Mouse (Mus musculus) megakaryocyte-erythroid progenitor cell, adult 5-6 weeks (primary cell): ENCODE data around the gene Gm10197. TPM values are rescaled to one million over a fixed set of nuclear protein-coding genes. Genes with fewer than 3 reads are reported as not detected.
"Not testable (repeated sequence)": the region's sequence is repeated elsewhere in the genome, so short reads cannot be mapped to it uniquely, and the experiment has no call there.

Experiments used
- ATAC-seq: replicated peaks from 2 replicates; pipeline ENCODE4 v1.8.0; 2016; ENCODE audit warnings: mild to moderate bottlenecking, inconsistent platforms; ENCODE audit not compliant: severe bottlenecking, poor library complexity, low FRiP score, low TSS enrichment
- total RNA-seq, 2 experiments: library from RNA; stranded (forward) in 1 of 2; stranded (reverse) in 1 of 2; fragments of 200-1000, 215-1000 nt in 1 of 2; fragments of >200 nt in 1 of 2; fragmentation: Nextera tagmentation in 1 of 2; gene quantifications; 2 replicates each; pipeline ENCODE4 v1.2.3; 2014 to 2017

Gm10197 gene
- total RNA-seq, 2 experiments from 2014 or later, result not detected

DNA sequence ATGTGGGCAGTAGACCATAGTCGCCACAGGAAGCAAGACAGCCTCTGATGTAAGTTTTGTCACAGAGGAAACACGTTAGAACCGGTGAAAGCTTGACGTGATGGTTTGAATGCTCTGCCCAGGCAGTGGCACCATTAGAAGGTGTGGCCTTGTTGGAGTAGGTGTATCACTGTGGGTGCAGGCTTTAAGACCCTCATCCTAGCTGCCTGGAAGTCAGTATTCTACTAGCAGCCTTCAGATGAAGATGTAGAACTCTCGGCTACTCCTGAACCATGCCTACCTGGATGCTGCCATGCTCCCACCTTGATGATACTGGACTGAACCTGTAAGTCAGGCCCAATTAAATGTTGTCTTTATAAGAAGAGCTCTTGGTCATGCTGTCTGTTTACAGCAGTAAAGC is 24.2 kb upstream of the Gm10197 start:
- ATAC-seq, result not testable (repeated sequence)

DNA sequence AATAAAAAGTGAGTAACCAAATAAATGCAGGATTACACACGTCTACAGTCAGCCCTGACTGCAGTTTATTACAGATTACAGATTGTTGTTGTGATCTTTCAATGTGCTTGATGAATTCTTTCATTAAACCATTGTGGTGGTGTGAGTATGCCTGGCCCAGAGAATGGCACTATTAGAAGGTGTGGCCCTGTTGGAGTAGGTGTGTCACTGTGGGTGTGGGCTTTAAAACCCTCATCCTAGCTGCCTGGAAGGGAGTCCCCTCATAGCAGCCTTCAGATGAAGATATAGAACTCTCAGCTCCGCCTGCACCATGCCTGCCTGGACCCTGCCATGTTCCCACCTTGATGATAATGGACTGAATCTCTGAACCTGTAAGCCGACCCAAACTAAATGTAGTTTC is 23.4 kb upstream of the Gm10197 start:
- not testable (repeated sequence) for ATAC-seq

- no peak for ATAC-seq
Observed at GRCm38 (mm10) chr19:53394552-53394951, 23.0 kb upstream of the Gm10197 start.

DNA sequence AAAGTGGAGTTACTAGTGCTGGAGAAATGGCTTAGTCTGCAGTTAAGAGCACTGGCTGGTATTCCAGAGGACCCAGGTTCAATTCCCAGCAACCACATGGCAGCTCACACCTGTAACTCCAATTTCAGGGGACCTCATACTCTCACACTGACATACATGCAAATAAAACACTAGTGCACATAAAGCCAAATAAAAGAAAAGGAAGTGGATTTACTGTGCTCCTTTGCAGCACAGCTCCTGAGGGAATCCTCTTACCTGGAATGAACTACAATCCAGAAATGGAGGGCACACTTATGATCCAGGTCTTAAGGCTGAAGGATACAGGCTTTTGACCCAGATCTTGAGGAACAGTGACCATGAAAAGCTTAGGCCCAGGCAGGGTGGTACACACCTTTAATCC is 22.1 kb upstream of the Gm10197 start:
- ATAC-seq, result no peak

- ATAC-seq, result no peak
Observed at GRCm38 (mm10) chr19:53392781-53393343, 21.3 kb upstream of the Gm10197 start.

GRCm38 (mm10) chr19:53391787-53392186 is 20.2 kb upstream of the Gm10197 start:
- ATAC-seq, result no peak

DNA sequence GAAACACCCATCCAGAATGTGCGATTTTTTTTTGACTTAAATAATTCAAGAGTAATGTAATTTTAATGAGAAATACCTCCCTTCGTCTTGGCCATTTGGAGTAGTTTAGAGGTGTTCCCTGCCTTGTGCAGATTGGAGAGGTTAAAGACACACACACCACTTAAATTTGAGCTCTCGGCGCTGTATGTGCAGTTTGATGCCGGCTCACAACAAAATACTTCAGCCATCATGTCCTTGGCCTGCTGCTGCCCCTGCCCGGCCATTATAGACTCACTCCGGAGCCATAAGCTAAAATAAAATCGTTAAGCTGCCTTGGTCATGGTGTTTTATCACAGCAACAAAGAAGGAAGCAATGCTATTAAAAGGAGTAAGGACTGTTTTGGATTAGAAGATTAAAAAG is 19.8 kb upstream of the Gm10197 start:
- no peak for ATAC-seq

DNA sequence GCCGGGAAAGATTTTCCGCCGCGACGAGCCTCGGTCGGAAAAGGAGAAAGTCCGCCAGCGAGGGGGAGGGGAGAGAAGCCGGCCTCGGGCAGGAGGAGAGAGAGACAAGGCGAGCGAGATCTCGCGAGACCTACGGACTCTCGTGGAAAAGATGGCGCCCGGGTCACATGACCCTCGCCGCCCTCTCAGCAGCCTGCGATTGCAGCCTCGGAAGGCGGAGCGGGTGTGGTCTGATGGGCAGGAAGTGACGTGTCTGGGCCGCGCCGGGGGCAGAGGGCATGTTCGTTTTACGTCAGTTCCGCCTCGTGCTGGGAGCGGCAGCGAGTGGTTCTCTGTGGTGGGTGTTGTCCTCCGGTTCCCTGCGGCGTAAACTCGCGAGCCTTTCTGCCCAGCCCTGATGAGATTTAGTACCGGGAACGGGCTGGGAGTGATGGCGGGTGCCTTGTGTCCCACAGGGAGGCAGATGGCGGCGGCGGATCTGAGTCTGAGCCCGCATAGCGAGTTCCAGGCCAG is 19.0 kb upstream of the Gm10197 start, which contains the start of gene Smndc1:
TSS of gene Smndc1 (minus strand) at position 84 of the 513 bp plus-strand sequence.
- ATAC-seq, result peak; percentile 98

GRCm38 (mm10) chr19:53389851-53390431 is 18.4 kb upstream of the Gm10197 start:
- ATAC-seq, result peak; percentile 25

- no peak for ATAC-seq
Observed at GRCm38 (mm10) chr19:53389417-53389816, 17.9 kb upstream of the Gm10197 start.

DNA sequence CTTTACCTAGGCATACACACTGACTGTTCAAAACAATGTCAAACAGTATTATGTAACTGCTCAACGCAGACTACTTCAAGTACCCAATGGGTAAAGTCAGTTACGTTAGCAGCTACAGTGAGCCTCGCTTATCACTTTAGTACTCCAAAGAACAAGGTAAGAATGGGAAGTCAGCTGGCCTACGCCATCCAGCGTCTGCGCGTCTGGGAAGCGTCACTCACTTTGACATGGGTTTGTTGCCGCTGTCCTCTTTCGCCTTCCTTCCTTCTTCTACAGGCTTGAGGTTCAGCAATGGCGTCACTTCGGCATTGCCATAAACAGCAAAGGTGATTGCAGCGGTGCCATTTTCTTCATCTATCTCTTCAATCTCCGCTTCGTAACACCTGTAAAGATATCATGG is 11.8 kb upstream of the Gm10197 start:
- no peak for ATAC-seq

DNA sequence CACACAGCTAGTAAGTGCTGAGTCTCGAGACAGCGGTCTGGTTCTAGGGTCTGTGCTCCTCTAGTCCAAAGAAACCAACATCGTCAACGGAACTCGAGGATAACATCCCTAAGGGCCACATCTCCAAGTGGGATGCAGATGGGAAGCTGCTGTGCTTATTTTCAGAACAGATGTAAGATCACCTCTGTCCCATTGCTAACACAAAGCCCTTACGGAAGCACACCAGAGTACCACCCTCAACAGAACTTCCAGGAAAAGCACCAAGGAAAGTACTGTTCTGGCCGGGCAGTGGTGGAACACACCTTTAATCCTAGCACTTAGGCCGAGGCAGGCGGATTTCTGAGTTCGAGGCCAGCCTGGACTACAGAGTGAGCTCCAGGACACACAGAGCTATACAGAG is 6.9 kb upstream of the Gm10197 start:
- no peak for ATAC-seq

GRCm38 (mm10) chr19:53377652-53378051 is 6.1 kb upstream of the Gm10197 start:
- no peak for ATAC-seq

GRCm38 (mm10) chr19:53375816-53376215 is 4.2 kb upstream of the Gm10197 start:
- no peak for ATAC-seq

DNA sequence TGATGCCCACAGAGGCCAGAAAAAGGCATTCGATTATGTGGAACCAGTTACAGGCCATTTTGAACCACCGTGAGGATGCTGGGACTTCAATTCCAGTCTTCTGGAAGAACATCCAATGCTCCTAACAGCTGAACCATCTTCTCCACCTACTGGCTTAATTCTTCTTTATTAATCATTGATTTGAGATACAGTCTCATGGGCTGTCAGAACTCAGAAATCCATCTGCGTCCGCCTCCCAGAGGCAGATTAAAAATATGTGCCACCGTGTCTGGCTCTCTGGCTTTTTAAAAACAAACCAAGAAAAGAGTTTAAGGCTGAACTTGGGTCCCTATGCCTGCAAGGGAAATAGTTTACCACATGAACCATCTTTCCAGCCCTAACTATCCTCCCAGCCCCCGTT is 3.7 kb upstream of the Gm10197 start:
- ATAC-seq, result no peak

DNA sequence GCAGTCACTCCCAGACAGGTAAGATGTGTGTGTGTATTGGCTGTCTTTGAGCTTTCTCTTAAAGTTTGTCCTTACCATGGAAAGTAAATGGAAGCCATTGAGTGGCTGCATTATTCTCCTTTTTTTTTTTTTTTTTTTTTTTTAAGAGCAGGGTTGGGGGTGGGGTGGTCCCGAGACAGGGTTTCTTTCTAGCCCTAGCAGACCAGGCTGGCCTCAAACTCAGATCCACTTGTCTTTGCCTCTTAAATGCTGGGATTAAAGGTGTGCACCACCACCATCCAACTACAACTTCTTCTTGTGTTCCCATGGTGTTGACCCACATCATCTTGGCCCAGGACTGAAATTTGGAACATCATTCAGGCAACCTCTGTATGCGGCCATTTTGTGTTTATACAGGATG is 2.0 kb upstream of the Gm10197 start:
- ATAC-seq, result no peak

GRCm38 (mm10) chr19:53370233-53370632 is 1.3 kb downstream of the Gm10197 start:
- no peak for ATAC-seq

DNA sequence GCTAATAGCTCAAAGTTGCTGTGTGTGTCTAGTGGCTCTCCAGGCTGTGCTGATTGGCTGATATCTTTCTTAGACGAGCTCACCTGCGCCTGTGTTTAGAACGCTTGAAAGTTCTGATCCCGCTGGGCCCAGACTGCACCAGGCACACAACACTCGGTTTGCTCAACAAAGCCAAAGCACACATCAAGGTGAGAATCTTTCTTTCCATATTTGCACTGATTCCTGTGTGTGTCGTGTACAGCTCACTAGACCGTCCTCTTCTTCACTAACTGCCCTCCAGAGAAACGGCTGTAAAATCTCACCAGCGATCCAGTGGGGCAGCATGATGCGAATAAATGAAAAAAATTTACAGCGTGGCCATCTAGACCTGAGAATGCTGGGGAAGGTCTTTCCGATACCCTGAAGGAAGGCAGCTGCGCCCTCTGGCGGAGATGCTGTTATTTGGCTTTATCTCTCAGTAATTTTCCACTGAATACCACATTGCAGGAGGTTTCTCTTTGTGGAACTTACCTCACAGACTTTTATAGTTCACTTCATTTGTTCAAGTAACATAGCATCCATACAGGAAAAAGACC is 2.0 kb downstream of the Gm10197 start:
- peak; percentile 71 for ATAC-seq

DNA sequence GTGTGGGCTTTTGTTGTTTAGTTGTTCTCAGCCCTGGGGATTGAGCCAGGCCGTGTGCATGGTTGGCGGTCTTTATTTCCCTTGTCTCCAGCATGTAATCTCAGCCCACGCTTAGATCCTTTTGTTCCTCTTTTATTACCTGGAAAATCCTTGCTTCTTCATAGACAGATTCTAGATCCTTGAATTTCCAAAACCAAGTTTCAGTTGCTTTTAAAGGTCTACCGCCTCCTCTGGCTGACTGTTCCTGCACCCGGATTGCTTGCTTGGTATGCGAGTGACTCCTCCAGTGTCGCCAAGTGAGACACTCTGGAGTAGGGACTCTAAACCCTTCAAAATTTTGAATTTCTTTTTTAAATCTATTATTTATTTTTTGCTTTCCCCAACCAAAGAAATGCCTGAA is 4.7 kb downstream of the Gm10197 start:
- no peak for ATAC-seq

DNA sequence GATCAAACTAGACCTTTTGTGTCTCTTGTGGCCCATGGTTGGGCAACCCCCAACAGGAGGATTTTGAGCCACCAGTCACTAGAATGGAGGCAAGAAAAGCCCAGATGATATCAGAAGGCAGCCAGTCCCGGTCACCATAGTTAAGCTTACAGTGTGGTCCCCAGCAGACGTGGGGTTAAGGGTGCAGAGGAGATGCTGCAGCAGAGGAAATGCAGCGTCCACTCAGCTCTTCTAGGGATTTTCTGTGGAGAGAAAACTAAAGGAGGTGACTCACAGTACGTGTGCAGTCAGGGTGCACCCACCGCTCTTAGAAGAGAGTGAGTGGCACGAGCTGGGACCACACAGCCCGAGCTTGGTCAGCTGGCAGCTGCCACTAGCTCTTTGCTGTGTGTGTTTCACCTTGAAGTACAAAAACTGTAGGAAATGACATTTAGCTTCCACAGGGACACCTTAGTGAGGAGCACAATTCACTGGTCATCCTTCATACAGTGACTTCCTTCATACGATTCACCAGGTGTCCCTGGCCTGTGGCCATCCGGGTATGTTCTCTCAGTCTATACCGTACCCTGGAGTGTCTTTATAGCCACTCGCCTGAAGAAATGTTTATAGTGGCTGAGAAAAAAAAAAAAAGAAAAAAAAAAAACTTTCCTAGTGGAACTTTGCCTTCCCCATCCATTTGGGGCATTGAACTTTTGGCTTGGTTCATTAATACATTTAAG is 5.3 kb downstream of the Gm10197 start:
- ATAC-seq, result no peak
